Mouse (Mus musculus) lung, postnatal 25 days (tissue): ENCODE data around the gene Trpm3.

ENCODE experiments used
- DNase-seq: peaks from one replicate; pipeline ENCODE4 v3.0.0; 2022; ENCODE audit warnings: low spot score

The Trpm3 gene

GRCm38 (mm10) chr19:22635635-22636034, 496.8 kb downstream of the Trpm3 start:
- DNase-seq, result no peak

- DNase-seq, result no peak
Measured at GRCm38 (mm10) chr19:22637786-22638185, 498.9 kb downstream of the Trpm3 start.

- DNase-seq, result no peak
Measured at GRCm38 (mm10) chr19:22638394-22638954, 499.6 kb downstream of the Trpm3 start.

DNA sequence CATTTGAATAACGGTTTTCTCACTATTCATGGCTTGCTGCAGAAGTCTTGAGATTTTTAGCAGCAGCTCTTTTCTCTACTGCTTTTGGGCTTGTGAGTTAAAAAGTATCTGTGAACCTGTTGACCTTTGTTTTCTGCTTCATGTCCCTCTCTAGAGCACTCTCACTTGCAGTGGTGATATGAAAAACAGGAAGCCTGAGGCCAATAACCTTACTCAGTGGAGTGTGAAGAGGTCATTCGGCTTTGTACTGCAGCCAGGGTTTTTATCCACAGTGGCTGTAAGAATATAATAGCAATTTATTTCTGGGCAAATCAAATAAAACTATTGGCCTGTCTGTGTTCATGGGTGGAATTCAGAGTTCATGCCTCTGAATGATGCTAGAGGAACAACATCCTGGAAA, 503.3 kb downstream of the Trpm3 start:
- DNase-seq, result no peak

GRCm38 (mm10) chr19:22656466-22657215, 517.8 kb downstream of the Trpm3 start:
- DNase-seq, result no peak

DNA sequence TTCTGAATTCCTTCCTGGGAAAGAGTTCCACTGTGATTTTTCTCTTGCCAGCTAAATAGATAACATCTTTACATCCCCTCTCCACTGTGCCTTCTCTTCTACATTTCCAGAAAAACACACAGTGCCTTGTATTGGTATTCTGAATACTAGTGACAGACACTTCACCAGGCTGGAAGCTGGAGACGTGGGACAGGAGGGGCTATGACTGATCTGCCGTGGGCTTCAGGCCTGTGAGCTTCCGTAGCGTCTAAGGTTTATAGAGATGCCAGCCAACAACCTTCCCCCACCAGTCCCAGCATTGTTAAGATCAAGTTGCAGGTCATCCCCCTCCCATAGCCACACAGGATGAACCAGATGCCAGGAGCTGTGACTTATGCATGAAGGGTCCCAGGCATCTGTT, 518.4 kb downstream of the Trpm3 start:
- DNase-seq, result no peak

GRCm38 (mm10) chr19:22665401-22665800, 526.6 kb downstream of the Trpm3 start:
- no peak for DNase-seq

DNA sequence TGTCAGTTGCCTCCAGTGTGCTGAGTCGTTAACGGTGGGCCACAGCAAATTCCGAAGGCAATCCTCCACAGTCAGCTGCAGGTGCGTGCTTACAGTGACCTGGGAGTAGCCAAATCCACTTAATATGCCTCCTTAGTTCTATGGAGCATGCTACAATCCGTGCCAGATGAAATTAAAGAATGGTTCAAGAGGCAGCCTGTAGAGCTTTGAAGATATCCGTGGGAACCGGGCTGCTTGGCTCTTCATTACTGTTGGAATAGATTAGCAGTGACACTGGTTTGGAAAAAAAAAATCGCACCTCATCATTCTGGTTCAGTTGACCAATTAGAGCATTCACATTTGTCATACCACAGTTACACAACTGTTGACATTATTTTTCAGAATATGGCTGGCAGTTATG, 531.4 kb downstream of the Trpm3 start:
- peak; percentile 21 for DNase-seq

DNA sequence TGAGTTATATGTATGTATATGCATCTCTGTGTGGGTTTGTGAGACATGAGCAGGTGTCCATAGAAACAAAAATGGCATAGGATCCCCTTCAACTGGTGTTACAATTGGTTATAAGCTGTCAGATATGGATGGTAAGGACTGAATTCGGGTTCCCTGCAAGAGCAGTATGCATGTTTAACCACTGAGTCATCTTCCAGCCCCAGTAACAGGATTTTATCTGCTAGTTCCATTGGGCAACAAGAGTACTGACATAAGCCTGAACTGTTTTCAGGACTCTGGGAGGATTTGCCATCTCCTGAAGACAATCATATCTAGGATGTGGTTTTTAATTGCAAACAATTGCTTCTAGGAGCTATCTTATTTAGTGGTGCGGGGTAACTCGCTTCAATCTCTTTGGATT, 534.0 kb downstream of the Trpm3 start:
- no peak for DNase-seq

- DNase-seq, result no peak
Measured at GRCm38 (mm10) chr19:22676206-22676605, 537.4 kb downstream of the Trpm3 start.

- no peak for DNase-seq
Measured at GRCm38 (mm10) chr19:22682238-22682637, 543.4 kb downstream of the Trpm3 start.

GRCm38 (mm10) chr19:22691995-22692394, 553.1 kb downstream of the Trpm3 start:
- DNase-seq, result no peak

DNA sequence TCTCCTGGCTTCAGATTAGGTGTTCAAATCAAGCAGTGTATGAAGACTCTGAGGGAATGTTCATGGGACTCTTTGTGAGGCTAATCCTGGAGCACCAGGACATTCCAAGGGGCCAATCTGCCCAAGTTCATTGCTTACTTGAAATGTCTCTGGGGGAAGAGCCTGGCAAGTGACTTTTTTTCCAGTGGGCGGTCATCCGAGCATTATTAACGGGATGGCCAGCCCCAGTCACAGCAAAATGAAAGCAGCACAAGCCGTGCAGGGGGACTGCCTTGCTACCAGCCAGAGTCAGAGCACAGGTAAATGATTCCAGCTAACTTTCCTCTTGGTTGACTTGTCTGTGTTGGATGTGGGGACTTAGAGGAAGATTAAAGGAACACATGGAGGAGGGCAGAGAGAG, 553.7 kb downstream of the Trpm3 start:
- DNase-seq, result no peak

GRCm38 (mm10) chr19:22692956-22693355, 554.1 kb downstream of the Trpm3 start:
- DNase-seq, result no peak

DNA sequence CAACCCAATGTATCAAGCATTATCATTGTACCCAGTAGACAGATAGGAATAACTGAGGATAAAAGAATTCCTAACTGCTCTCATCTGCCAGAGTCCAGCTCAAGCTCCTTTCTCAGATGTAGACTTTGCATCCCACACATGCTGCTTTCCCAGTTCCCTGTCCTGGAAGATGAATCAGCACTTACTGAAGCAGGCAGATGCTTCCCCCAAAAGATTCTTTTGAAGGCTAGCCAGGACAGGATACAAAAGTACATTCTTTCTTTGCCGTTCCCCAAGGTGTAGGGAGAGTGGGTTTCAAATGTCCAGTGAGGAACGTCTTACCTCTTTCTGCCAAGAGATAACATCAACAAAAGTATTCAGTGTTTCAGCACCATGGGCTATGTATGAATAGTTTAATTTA, 556.6 kb downstream of the Trpm3 start:
- no peak for DNase-seq

GRCm38 (mm10) chr19:22698737-22699136, 559.9 kb downstream of the Trpm3 start:
- DNase-seq, result no peak

DNA sequence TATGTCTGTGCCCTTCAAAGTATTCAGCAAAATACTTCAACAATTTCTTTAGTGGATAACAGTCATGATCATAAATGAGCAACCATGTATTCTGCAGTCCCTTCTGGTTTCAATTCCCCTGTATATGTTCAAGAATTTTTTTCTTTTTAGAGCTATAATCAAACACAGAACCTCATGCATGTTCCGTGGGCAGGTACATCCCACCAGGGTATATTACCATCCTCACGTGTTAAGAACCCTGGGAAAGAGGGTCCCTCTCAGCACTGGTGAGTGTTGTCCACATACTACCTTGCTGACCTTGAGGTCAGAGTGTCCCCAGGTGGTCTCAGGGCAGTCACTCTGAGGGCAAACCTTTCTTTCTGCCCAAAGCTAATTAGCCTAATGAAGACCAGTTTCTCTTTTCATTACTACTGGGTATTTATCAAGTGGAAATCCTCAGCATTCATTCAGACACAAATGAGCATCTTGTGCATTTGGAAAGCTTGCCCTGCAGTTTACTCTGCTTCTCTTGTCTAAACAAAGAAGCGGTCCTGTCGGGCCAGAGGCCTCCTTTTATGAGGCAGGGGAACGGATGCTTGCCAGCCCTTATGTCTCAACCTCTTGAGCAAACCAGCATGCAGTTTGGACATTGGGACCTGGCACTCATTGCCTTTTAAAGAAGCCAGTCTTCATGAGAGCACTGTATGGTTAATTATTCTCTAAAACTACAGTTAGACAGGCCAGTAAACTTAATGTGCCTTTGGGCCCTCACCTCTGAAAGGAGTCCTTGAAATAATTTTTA, 562.2 kb downstream of the Trpm3 start:
- no peak for DNase-seq

DNA sequence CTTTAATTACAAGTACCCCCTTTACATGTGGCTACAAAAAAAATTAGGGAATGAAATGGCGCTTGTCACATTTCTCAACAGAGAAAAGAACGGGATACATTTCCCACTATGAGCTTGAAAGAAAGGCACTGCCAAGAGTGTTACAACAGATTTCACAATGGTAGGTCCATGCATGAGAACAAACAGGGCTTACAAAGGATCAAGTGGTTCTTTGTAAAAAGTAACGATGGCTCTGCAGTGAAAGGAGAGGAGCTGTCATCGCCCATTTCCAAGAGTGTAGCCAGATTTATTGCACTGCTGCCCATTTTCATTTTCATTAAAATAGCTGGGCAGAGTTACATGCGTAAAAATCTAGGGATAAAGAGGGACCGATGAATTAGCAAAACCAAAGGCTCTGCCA, 565.0 kb downstream of the Trpm3 start:
- DNase-seq, result peak; percentile 1

GRCm38 (mm10) chr19:22705414-22705813, 566.6 kb downstream of the Trpm3 start:
- no peak for DNase-seq

GRCm38 (mm10) chr19:22719027-22719426, 580.2 kb downstream of the Trpm3 start:
- no peak for DNase-seq

- no peak for DNase-seq
Measured at GRCm38 (mm10) chr19:22729846-22730245, 591.0 kb downstream of the Trpm3 start.

DNA sequence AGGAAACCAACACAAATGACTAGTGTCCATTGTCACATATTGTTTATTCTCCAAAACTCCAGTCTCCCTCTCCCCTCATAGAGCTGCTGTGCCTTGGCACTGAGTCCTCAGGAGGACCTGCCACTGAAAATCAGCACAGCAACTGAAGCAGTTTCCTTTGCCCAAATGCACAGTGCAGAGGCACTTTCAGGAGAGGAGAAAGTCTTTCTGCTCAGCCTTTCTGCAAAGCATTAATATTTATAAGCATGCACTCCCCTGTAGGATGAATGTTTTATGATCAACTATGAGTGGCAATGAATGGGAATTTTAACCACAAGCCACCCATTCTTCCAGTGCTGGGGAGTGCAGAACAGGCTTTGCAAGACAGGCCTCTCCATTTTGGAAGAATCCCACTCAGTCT, 592.1 kb downstream of the Trpm3 start:
- DNase-seq, result no peak

GRCm38 (mm10) chr19:22736870-22737269, 598.0 kb downstream of the Trpm3 start:
- DNase-seq, result no peak
